Mouse (Mus musculus) left cerebral cortex, postnatal 14 days (tissue): ENCODE results near the gene Pbsn. TPM values are rescaled to one million over a fixed set of nuclear protein-coding genes. Genes with fewer than 3 reads are reported as not detected.
"Not testable (repeated sequence)": the region's sequence is repeated elsewhere in the genome, so short reads cannot be mapped to it uniquely, and the experiment has no call there.

ENCODE experiments used
- DNase-seq, 2 experiments: peaks; one replicate each; pipeline ENCODE4 v3.0.0; 2021 to 2022; ENCODE audit warnings: low spot score in 2 of 2, mixed read lengths in 1 of 2
- intact Hi-C: fragments of 180-260 bp; cut with DNase I; formaldehyde crosslinking; loops from one replicate; pipeline ENCODE4 v1.15.1; 2025
- long read RNA-seq, 2 experiments: library from polyadenylated mRNA; stranded (forward); transcript quantifications; one replicate each; pipeline ENCODE4 v2.0.0; 2021
- total RNA-seq, 2 experiments: library from RNA; stranded (reverse); gene quantifications; 2 replicates each; pipeline ENCODE4 v1.2.3; 2021

Pbsn gene
- not detected for total RNA-seq
- long read RNA-seq, experiment 1, result 0 reads
- long read RNA-seq, experiment 2, result 0 reads

DNA sequence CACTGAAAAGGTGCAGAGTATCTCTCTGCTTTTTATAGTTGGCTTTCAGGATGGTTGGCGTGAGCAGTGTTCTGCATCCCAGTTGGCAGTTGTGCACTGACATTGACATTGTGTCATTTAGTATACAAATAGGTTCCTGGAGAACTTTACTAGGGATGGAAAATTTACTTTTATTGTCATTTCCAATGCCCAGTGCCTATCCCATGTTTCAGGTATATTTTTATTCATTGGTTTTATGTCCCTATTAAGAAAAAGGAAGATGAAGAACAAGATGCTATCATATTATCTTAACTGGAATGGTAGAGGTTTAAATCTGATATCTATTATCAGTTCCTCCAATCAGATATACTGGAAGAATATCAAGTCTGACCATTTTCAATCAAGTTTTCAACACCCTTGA is at the start of gene Pbsn:
Pbsn (minus strand) TSS at position 101 of the 400 bp plus-strand sequence.
- no peak for DNase-seq
- intact Hi-C loops, result no loop called here

DNA sequence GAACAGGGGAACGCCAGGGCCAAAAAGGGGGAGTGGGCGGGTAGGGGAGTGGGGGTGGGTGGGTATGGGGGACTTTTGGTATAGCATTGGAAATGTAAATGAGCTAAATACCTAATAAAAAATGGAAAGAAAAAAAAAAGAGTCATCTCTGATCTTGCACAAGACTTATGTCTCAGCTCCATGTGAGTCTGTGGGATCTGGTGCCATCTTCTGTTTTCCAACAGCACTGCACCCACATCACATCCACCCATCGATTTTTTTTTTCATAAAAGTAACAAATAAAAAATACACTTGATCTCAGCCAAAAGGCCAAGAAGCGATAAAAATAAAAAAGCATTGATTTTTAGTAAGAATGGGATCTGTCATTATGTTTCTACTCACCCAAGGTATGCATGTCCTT is 26.6 kb upstream of the Pbsn start:
- intact Hi-C loops, result not testable (repeated sequence)
- peak in 1 of 2 experiments; percentile 1 for DNase-seq

DNA sequence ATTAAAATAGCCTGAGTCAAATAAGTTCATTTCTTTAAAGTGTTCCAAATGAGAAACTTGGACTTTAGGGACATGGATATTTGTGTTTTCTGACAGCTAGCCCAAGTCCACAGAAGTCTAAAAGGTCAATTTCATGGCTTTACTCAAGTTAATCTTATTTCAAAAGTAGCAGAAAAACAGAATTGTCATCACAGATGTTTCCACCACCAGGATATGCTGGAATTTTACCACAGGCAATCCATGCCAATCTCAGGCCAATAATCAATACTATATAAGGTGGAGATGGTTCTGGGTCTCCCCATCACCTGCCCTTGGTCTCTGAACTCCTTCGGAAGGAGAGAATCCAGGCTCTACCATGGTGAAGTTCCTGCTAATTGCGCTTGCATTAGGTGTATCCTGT is 11.0 kb upstream of the Pbsn start, which contains the start of gene Gm14744:
Gm14744 (plus strand) TSS at position 301 of the 400 bp plus-strand sequence.
- not testable (repeated sequence) for DNase-seq
- intact Hi-C loops, result loop anchor here (10.0 kb wide), 1 partner anchor 50 kb away; no protein-coding TSS in a partner anchor

DNA sequence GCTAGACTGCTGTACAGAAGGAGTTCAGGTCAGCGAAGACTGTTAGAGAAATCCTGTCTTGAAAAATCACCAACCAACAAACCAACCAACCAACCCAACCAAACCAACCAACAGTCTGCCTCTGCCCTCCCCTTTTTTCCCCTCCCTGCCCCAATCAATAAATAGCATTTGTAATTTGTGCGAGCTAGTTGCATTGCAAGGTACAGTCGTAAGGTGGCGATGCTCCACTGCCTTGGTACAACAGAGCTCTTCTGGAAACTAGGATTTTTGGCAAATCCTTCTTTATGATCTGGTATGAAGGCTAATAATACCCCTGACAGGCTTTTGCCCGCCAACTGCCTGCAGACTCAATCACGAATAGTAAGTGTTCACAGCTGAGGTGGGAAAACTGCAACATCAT is 41.4 kb downstream of the Pbsn start:
- peak; percentile 11 to 18 for DNase-seq

DNA sequence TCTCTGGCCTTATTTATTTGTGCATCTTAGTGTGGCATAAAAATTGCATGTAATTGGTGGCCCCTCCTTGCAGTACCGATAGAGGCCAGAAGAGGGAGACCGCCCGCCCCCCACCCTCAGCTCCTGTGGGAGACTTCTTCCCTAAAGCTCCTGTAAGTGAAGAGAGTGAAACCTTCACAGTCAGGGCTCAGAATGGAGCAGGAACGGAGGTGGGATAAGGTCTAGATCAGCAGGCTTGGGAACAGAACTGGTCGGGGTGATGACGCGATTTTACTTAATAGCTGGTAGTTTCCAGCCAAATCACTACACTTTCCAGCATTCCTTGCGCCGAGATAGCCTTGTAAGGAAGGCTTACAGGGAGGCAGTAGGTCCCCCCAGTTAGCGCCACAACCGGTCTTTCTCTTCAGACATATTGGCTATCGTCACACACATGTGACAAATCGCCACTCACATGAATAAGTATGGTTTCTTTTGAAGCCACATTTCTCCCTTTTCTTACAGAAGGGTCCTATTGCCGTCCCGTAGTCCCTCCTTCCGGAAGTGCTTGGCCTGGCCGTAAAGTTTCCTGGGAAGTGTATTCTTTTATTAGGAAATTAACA is 42.7 kb downstream of the Pbsn start:
- intact Hi-C loops, result loop anchor here (2.0 to 10.0 kb wide), 2 partner anchors 66 to 614 kb away; no protein-coding TSS in a partner anchor
- DNase-seq, result peak; percentile 47 to 77

More for the DNA sequence above, 41.4 kb downstream of the Pbsn start:
- intact Hi-C loops, result loop anchor here (10.0 kb wide), 1 partner anchor 613 kb away; no protein-coding TSS in a partner anchor

DNA sequence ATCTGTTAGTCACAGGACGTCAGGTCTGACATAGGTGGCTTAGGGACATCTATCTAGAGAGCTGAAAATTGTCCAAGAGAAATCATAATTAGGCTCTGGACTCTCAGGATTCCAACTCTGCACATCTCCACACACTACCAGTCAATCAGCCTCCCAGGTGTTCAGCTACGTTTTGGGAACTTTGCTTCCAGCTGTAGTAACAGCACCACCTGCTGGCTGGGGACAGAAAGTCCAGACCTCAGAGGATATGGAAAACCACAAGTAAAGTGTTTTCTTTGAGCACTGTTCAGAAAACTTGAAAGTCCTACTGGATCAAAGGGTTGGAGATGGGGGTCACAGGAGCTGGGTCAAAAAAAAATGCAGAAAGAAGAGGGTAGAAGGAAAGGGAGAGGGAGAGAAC is 44.8 kb downstream of the Pbsn start:
- DNase-seq, result peak; percentile 18 to 43
- intact Hi-C loops, result no loop called here

DNA sequence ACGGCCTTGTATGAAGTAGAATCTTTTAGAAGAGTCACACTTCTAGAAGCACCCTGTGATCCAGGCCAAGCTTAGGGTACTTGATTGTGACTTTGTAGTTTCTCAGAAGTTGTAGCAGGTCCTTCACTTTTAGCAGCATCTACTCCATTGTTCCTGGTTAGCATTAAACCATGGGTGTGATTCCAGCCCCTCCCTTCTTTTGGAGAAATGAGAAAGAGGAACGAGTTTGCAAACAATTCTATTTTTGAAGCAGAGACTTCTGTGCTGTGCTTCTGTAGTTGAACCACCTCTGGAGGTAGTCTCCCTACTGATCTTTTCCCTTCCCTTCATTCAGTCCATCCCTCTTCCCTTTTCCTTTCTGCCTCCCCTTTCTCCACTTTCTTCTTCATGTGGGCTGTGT is 51.1 kb downstream of the Pbsn start:
- intact Hi-C loops, result no loop called here
- DNase-seq, result no peak

DNA sequence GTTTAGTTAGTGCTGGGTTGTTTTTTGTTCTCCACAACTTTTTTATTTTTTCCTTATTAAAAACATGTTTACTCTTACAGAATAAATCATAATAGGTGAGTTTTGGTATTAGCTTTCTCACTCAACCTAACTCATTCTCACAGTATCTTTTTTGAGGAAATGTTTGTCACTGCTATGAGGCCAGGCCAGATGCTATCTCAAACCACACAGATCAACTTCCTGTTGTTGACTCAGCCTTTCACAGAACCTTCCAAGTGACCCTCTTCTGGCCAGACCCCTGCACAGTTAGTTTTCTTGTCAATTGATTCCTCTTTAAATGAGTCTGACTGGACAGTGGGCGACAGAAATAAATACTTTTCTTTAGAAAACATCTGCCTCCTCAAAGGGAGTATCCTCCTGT is 51.9 kb downstream of the Pbsn start:
- no peak for DNase-seq
- intact Hi-C loops, result no loop called here

DNA sequence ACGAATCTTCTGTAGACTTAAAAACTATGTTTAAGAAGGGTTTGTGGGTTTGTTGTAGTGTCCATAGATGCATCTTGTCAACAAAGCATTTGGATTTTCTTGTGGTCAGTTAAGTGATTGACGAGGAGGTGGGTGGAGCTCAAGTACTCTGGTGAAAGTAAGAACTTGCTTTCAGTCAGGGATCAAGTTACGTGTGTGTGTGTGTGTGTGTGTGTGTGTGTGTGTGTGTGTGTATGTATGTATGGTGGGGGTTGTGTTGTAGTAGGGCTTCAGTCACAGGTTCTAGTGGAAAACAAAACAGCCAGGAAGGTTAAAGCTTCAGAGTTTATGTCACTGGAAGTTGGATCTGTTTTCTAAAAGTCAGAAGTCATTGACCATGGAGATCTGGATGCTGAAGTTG is 53.9 kb downstream of the Pbsn start:
- intact Hi-C loops, result no loop called here
- DNase-seq, result no peak

DNA sequence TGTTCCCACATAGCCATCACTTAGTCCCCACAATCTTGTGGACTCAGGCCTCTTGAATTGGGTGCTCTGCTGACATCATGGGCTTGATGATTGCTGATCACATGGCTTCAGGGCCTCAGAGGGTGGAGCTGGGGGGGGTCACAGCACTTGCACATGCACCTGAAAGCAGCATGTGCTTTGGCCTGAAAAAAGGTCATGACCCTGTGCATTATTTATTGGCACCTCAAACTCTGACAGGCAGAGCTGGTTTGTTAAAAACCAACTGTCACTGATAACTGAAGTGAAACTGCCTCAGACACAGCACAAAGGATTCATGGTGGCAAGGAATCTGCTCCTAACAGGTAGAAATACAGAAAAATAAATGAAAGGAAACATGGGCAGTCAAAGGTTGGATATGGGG is 55.6 kb downstream of the Pbsn start:
- no peak for DNase-seq
- intact Hi-C loops, result no loop called here

DNA sequence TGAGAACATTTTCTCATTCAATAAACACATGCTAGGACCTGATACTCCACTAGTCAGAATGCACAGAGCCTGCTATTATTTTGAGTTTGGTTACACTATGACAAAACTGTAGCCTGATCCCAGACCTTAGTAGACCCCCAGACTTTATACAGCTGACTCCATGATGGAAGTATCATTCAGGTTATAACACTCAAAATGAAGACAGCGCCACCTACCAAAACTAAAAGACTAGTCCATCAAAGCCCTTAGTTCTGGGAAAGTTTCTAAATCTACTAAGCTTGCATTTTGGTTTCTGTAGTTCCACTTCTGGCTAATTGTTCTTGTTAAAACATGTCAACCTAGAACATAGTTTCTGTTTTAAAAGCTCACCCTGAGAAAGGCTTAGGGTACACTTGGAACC is 56.5 kb downstream of the Pbsn start:
- intact Hi-C loops, result no loop called here

DNA sequence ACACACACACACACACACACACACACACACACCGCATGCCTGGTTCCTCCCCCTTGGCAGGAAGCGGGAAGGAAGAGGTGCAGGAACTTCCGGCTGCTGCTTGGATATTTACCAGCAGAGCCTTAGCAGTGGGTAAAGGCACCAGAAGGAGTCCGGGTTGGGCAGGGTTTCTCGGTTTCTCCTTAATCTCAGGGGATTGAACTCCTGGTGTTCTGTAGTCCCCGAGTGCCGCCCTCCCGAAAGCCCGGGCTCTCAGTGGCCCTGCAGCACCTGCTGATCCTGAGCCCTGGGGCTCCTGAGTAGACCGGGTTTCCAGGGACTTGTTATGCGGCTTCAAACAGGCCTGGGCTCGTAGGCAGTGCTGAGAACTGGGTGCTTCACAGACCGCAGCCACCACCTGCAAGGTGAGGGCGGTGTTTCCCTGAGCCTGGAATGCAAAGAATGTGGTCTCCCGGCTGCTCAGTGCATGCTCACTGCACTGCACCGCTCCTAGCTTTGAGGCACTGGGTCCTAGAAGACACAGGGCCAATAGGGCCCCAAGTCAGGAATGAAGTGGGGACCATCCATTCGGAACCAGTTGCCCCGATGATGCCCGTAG is 57.1 kb downstream of the Pbsn start, which contains the start of gene Prkx:
Prkx (minus strand) TSS at position 41 of the 598 bp plus-strand sequence.
- intact Hi-C loops, result no loop called here
- DNase-seq, result no peak

More for the DNA sequence above, 56.5 kb downstream of the Pbsn start:
- DNase-seq, result no peak

DNA sequence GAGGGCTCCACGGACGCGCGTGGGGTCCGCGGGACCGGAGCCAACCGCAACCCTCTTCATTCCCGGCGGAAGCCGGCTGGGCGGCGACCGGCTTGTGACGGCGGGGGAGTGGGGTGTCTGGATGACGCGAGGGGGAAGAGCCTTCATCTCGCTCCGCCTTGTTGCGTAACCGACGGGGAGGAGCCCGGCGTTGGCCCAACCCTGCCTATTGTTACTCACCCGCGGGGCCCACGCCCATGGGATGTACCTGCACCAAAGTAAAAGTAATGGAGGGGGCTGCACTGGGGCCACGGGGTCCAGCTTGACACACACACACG is 57.6 kb downstream of the Pbsn start:
- peak; percentile 84 to 85 for DNase-seq
- intact Hi-C loops, result no loop called here

DNA sequence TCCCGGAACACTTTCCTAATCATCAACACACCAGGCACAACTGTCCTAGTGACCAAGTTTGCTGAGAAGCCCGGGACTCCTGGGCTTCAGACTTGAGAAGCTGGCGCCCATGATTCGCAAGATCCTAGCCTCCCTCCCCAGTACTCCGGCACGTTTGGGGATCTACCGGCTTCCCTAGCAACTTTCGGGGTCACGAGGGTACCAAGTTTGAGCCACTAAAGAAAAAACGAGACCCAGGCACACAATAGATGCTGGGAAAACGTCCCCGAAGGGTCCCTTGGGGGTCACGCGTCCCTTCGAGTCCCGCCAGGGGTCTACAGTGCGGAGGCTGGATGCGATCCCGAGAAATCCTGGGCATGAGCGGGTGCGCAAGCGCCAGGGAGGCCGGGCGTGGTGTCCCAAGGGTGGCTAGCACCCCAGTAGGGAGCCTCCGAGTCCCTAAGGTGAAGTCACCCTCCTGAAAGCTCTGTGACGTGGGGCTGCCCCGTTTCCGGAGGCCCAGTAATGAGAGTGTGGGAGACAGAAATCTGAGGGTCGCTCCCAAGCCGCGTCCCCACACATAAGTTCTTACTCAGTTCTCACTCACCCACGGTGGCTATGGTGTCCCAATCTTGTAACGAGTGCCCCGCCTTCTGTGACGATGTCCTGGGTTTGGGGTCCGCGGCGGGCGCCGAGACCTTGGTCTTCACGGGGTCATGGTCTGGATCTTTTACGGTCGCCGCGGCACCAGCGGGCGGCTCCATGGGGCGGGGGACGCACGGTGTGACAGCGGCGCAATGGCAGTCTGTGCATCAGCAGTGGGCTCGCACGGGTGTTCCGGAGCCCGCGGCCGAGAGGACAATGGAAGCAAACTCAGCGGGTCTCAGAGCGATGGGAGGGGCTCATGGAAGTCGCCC is 58.2 kb downstream of the Pbsn start:
- peak in 1 of 2 experiments; percentile 8 for DNase-seq
- intact Hi-C loops, result no loop called here

DNA sequence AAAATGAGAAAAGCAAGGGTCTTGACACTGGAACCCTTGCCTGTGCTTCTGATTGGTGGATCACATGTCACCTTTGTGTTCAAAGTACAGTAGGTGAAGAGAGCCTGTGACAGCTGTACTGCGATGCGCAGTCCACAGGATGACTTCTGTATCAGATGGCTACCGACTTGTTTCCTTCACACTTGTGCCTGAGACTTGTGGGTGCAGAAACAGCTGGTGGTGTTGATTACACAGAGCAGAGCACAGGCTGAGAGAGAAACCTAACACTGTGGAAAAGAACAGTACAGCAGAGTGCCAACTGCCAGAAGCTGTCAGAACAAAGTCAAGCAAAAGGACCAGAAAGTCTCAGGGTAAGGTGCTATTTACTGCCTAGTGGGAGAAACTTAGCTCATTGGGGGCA is 64.7 kb downstream of the Pbsn start:
- peak in 1 of 2 experiments; percentile 20 for DNase-seq

More for the DNA sequence above, 64.7 kb downstream of the Pbsn start:
- intact Hi-C loops, result no loop called here

Other genes starting within 250 kb of the Pbsn start
- 1 to 10 TPM; 8.7 to 9.7 TPM for gene Prkx, start 57.3 kb downstream of the Pbsn start, total RNA-seq
- gene Gm14744, start 11.1 kb upstream of the Pbsn start, total RNA-seq, result not detected
- gene 5430402E10Rik, start 71.4 kb upstream of the Pbsn start, total RNA-seq, result not detected
- not detected for gene Obp1a, start 237.8 kb upstream of the Pbsn start, total RNA-seq